14 mouse cellular contexts compared by ENCODE assay signal in the genomic region with DNA sequence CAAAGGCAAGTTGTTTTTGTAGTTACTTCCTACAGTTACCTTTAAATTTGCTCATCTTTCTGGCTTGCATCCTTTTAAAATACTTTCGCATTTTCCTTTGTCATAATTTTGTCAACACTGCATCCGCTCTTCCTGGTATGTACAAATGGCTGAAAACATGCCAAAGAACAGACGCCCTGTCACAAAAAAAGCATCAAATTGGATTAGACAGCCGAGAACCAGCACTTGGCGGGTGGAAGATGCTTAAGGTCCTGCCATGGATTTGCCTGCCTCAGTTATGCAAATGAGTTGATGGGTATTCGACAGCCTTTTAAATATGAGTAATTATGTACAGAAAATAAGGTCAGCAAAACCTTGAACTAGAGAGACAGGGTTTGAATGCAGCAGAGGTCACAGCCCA.
A peak's percentile ranks its signal among the peaks of the same experiment; 100 is the strongest.
DNase-seq lines count a peak whose midpoint lies in the region; ATAC-seq and TF ChIP-seq lines count a peak whose summit lies in the region.
"Had no signal": no experiment of that assay in that cellular context is flagged by ENCODE, and none has a peak within 500 bp of the region (broad histone marks: within the 10 kb centered on the region; RNA-seq: fewer than 3 reads in every experiment).

No protein-coding gene starts in this region.

- H3K27me3 ChIP-seq in forebrain, embryonic 12.5 days = peaks cover 9% of the 10 kb centered on the region; the same call in 1 of the 2 replicates
- peaks cover 15% of the 10 kb centered on the region; the same call in 1 of the 2 replicates for H3K27me3 ChIP-seq in forebrain, embryonic 10.5 days (ENCODE audit: poor library complexity, severe bottlenecking)
- H3K27me3 ChIP-seq in neural tube, embryonic 12.5 days (replicated peaks) = no peaks in the 10 kb centered on the region
- H3K27me3 ChIP-seq in hindbrain, postnatal 0 days (ENCODE audit: insufficient read depth, low read length) = no peaks in the 10 kb centered on the region
- H3K27me3 ChIP-seq: megakaryocyte, embryonic 14.5 days had no signal

- H3K9me3 ChIP-seq in forebrain, embryonic 12.5 days = no peaks in the 10 kb centered on the region
- H3K9me3 ChIP-seq in forebrain, embryonic 10.5 days = no peaks in the 10 kb centered on the region
- H3K9me3 ChIP-seq in neural tube, embryonic 12.5 days = no peaks in the 10 kb centered on the region
- H3K9me3 ChIP-seq in hindbrain, postnatal 0 days (ENCODE audit: low read length) = no peaks in the 10 kb centered on the region
- H3K9me3 ChIP-seq: G1E; limb, embryonic 10.5 days; megakaryocyte, embryonic 14.5 days had no signal

- H3K9ac ChIP-seq in forebrain, embryonic 12.5 days = no peak overlapping the region
- H3K9ac ChIP-seq in neural tube, embryonic 12.5 days = no peak overlapping the region
- H3K9ac ChIP-seq in hindbrain, postnatal 0 days (replicated peaks; ENCODE audit: low read length) = no peak overlapping the region
- H3K9ac ChIP-seq: liver, postnatal 0 days had no signal

- no peak overlapping the region for H3K4me2 ChIP-seq in forebrain, embryonic 12.5 days
- peak overlapping the region; percentile 29; the same call in 1 of the 2 replicates for H3K4me2 ChIP-seq in neural tube, embryonic 12.5 days (replicated peaks)
- H3K4me2 ChIP-seq in hindbrain, postnatal 0 days (ENCODE audit: low read depth, low read length) = no peak overlapping the region

- H3K4me3 ChIP-seq in forebrain, embryonic 12.5 days (replicated peaks) = no peak overlapping the region
- no peak overlapping the region for H3K4me3 ChIP-seq in forebrain, embryonic 10.5 days
- no peak overlapping the region for H3K4me3 ChIP-seq in neural tube, embryonic 12.5 days
- no peak overlapping the region for H3K4me3 ChIP-seq in hindbrain, postnatal 0 days (ENCODE audit: low read length)
- H3K4me3 ChIP-seq: limb, embryonic 10.5 days; megakaryocyte, embryonic 14.5 days had no signal

- 0 out of 2 replicates have a peak overlapping the region, but pooled peaks have one; percentile 42 for H3K27ac ChIP-seq in forebrain, embryonic 12.5 days
- H3K27ac ChIP-seq in forebrain, embryonic 10.5 days = no peak overlapping the region
- H3K27ac ChIP-seq in neural tube, embryonic 12.5 days = 0 out of 2 replicates have a peak overlapping the region, but pooled peaks have one; percentile 65
- peak overlapping the region; percentile 67 for H3K27ac ChIP-seq in hindbrain, postnatal 0 days
- H3K27ac ChIP-seq: limb, embryonic 10.5 days had no signal

- no peaks in the 10 kb centered on the region for H3K36me3 ChIP-seq in forebrain, embryonic 12.5 days (replicated peaks)
- H3K36me3 ChIP-seq in forebrain, embryonic 10.5 days (replicated peaks) = no peaks in the 10 kb centered on the region
- no peaks in the 10 kb centered on the region for H3K36me3 ChIP-seq in neural tube, embryonic 12.5 days
- no peaks in the 10 kb centered on the region for H3K36me3 ChIP-seq in hindbrain, postnatal 0 days (ENCODE audit: insufficient read depth, low read length)
- H3K36me3 ChIP-seq: G1E; limb, embryonic 10.5 days had no signal

- no peak for TF ChIP-seq CTCF in hindbrain, postnatal 0 days (IDR thresholded peaks at IDR 0.05; ENCODE audit: low read depth)

- ATAC-seq in forebrain, embryonic 12.5 days (ENCODE audit: low FRiP score) = peak; percentile 22; the same call in 1 of the 2 replicates
- ATAC-seq in neural tube, embryonic 12.5 days (ENCODE audit: low FRiP score, low read depth) = no peak
- peak; percentile 55; the same call in 1 of the 2 replicates for ATAC-seq in hindbrain, postnatal 0 days
- no peak for ATAC-seq in inflammation-experienced regulatory T-cells, adult 6 months
- ATAC-seq: liver, postnatal 0 days had no signal

- 39% methylated on average over 6 of the region's 6 CpGs for WGBS in forebrain, embryonic 12.5 days
- 65% methylated on average over 6 of the region's 6 CpGs for WGBS in forebrain, embryonic 10.5 days
- WGBS in neural tube, embryonic 12.5 days = 49% methylated on average over 6 of the region's 6 CpGs
- WGBS in hindbrain, postnatal 0 days = 35% methylated on average over 6 of the region's 6 CpGs

- peaks cover 29% of the 10 kb centered on the region for H3K4me1 ChIP-seq in forebrain, embryonic 12.5 days
- peaks cover 22% of the 10 kb centered on the region for H3K4me1 ChIP-seq in forebrain, embryonic 10.5 days
- H3K4me1 ChIP-seq in neural tube, embryonic 12.5 days = peaks cover 15% of the 10 kb centered on the region
- H3K4me1 ChIP-seq in hindbrain, postnatal 0 days (ENCODE audit: insufficient read depth, low read length) = peaks cover 7% of the 10 kb centered on the region
- H3K4me1 ChIP-seq: limb, embryonic 10.5 days; megakaryocyte, embryonic 14.5 days had no signal

- DNase-seq in forebrain, embryonic 10.5 days (ENCODE audit: extremely low spot score, low spot score) = no peak
- no peak for DNase-seq in neural tube, embryonic 10.5 days (ENCODE audit: extremely low spot score, low spot score)
- DNase-seq in hindbrain, postnatal 0 days (ENCODE audit: low spot score) = peak; percentile 75
- DNase-seq in retina, postnatal 1 day = peak; percentile 74
- no peak for DNase-seq in natural killer cell, adult 2 months (ENCODE audit: low spot score in 2 of 2)
- DNase-seq: gastrocnemius, postnatal 25 days; liver, postnatal 0 days; thymus, adult 18-20 months had no signal

Comparison
In these comparisons a context has a peak if more than half of its experiments do, and no peak if none do; other contexts are left out.
1. ATAC-seq: peak in forebrain, embryonic 12.5 days (single experiment) and hindbrain, postnatal 0 days (single experiment); none in neural tube, embryonic 12.5 days (single experiment) and inflammation-experienced regulatory T-cells, adult 6 months (single experiment).
2. DNase-seq: peak in hindbrain, postnatal 0 days (single experiment) and retina, postnatal 1 day (single experiment); none in forebrain, embryonic 10.5 days (single experiment), neural tube, embryonic 10.5 days (single experiment) and natural killer cell, adult 2 months (0 of 2).